Mouse (Mus musculus) neural tube, embryonic 15.5 days (tissue): ENCODE results near the gene Rnd2. TPM values are rescaled to one million over a fixed set of nuclear protein-coding genes. Genes with fewer than 3 reads are reported as not detected.
"Not testable (repeated sequence)": the region's sequence is repeated elsewhere in the genome, so short reads cannot be mapped to it uniquely, and the experiment has no call there.

Experiments
- ATAC-seq: fragments of 200-750 bp; cut with Nextera tagmentation; 2 replicates; pipeline ENCODE4 v1.8.0; 2017; ENCODE audit warnings: mild to moderate bottlenecking, moderate TSS enrichment, moderate library complexity; ENCODE audit not compliant: low FRiP score
- H3K27ac ChIP-seq: fragments of 300-500 bp; sonication (generic); replicated peaks from 2 replicates; pipeline ENCODE4 v1.5.1; 2015; ENCODE audit warnings: mild to moderate bottlenecking, inconsistent platforms
- H3K27me3 ChIP-seq: fragments of 300-500 bp; sonication (generic); replicated peaks from 2 replicates; pipeline ENCODE4 v1.6.1; 2015; ENCODE audit warnings: inconsistent platforms
- H3K36me3 ChIP-seq: fragments of 300-500 bp; sonication (generic); 2 replicates; pipeline ENCODE4 v1.6.1; 2015; ENCODE audit warnings: inconsistent platforms
- H3K4me1 ChIP-seq: fragments of 300-500 bp; sonication (generic); 2 replicates; pipeline ENCODE4 v1.6.1; 2015; ENCODE audit warnings: inconsistent platforms
- H3K4me2 ChIP-seq: fragments of 300-500 bp; sonication (generic); 2 replicates; pipeline ENCODE4 v1.6.1; 2015; ENCODE audit warnings: inconsistent platforms, mild to moderate bottlenecking, moderate library complexity
- H3K4me3 ChIP-seq: fragments of 300-500 bp; sonication (generic); replicated peaks from 2 replicates; pipeline ENCODE4 v1.5.1; 2015; ENCODE audit warnings: mild to moderate bottlenecking, inconsistent platforms
- H3K9ac ChIP-seq: fragments of 300-500 bp; sonication (generic); replicated peaks from 2 replicates; pipeline ENCODE4 v1.6.1; 2015; ENCODE audit warnings: mild to moderate bottlenecking, inconsistent platforms
- H3K9me3 ChIP-seq: fragments of 300-500 bp; sonication (generic); replicated peaks from 2 replicates; pipeline ENCODE4 v1.6.1; 2016; ENCODE audit warnings: inconsistent platforms
- WGBS: fragments of 180-500 bp; shearing (Covaris S2); methylation state at CpG from one replicate; pipeline ENCODE4 v1.1.7; 2015; ENCODE audit warnings: mixed read lengths; 5-methylcytosine and 5-hydroxymethylcytosine counted together
- polyA plus RNA-seq: library from polyadenylated mRNA; unstranded; fragments of >200 nt; fragmentation: Nextera tagmentation; extraction: Ambion mirVana; gene quantifications from 2 replicates; pipeline ENCODE4 v1.2.1, GENCODE M21; 2015

Rnd2 gene
- polyA plus RNA-seq, 1 experiment from 2014 or later: 71.7 TPM

DNA sequence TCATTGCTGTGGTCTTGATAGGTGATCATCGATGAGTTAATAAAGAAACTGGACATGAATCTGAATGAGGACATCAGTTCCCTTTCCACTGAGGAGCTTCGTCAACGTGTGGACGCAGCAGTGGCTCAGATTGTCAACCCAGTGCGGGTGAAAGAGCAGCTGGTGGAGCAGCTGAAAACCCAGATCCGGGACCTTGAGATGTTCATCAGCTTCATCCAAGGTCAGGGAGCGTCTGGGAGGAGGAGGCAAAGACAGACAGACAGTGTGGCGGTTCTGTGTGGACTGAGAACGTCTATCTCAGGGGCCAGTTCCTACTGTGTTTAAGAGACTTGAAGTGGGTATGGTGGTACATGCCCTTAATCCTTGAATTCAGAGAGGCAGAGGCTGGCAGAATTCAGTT is 33.5 kb upstream of the Rnd2 start:
- no peak overlapping the region for H3K9ac ChIP-seq
- peaks cover 13% of the 10 kb centered on the region for H3K4me1 ChIP-seq
- H3K4me3 ChIP-seq: no peak overlapping the region
- no peak for ATAC-seq
- H3K4me2 ChIP-seq: no peak overlapping the region
- no peak overlapping the region for H3K27ac ChIP-seq
- 96% methylated on average over 9 of the region's 9 CpGs for WGBS
- H3K9me3 ChIP-seq: no peaks in the 10 kb centered on the region
- peaks cover 66% of the 10 kb centered on the region for H3K36me3 ChIP-seq
- H3K27me3 ChIP-seq: no peaks in the 10 kb centered on the region

DNA sequence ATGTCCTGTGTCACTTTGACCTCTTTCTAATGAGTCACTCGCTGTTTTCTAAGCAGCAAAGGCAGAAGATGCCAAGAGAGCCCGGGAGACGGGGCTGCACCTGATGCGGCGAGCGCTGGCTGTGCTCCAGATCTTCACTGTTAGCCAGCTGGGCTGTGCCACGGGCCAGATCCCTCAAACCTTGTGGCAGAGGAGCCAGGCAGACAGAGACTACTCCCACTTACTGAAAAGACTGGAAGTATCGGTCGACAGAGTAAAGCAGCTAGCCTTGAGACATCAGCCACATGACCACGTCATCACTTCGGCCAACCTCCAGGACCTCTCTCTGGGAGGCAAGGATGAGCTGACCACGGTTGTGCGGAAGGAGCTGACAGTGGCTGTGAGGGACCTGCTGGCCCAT is 31.4 kb upstream of the Rnd2 start:
- Histone ChIP-seq H3K27me3 (no peaks in the 10 kb centered on the region), H3K4me3 (no peak overlapping the region), H3K36me3 (peaks cover 66% of the 10 kb centered on the region), H3K9me3 (no peaks in the 10 kb centered on the region), H3K4me1 (no peaks in the 10 kb centered on the region), H3K9ac (no peak overlapping the region), H3K27ac (no peak overlapping the region), H3K4me2 (no peak overlapping the region)
- ATAC-seq: no peak
- 81% methylated on average over 13 of the region's 13 CpGs for WGBS

DNA sequence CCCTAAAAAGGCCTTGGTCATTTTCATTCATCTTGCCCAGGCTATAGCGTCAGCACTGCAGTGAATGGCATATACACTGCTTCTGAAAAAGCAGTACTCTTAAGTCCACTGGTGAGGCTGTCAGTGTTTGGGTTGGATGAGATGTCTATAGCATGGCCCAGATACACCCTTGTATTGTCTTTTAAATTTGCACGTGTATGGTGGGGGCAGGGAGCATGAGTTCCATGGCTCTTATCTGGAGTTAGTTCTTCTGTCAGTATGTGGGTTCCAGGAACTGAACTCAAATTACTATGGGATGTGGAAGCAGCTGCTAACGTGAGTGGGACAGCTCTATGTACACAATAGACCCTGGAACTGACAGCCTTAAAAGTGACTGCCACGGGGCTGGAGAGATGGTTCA is 29.0 kb upstream of the Rnd2 start:
- no peak for ATAC-seq
- Histone ChIP-seq H3K27ac (no peak overlapping the region), H3K4me3 (no peak overlapping the region), H3K9me3 (no peaks in the 10 kb centered on the region), H3K36me3 (peaks cover 48% of the 10 kb centered on the region), H3K27me3 (no peaks in the 10 kb centered on the region), H3K4me1 (no peaks in the 10 kb centered on the region), H3K4me2 (no peak overlapping the region), H3K9ac (no peak overlapping the region)
- WGBS: 90% methylated on average over 4 of the region's 4 CpGs

DNA sequence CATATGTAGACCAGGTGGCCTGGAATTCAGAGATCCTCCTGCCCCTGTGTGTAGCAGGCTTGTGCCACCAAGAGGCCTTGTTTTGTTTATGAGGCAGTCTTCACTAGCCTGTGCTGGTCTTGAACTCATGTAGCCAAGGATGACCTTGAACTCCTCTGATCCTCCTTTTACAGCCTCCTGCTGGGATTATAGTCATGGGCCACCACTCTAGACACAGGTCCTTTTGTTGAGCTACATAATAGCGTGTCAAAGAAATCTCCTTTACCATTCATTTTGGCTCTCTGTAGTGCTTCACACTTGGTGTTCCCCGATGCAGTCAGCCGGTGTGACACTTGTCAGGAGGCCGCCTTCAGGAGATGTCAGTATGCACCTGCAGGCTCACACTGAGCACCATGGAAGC is 27.9 kb upstream of the Rnd2 start:
- Histone ChIP-seq H3K9ac (no peak overlapping the region), H3K36me3 (peaks cover 38% of the 10 kb centered on the region), H3K27me3 (no peaks in the 10 kb centered on the region), H3K4me2 (no peak overlapping the region), H3K4me3 (no peak overlapping the region), H3K4me1 (no peaks in the 10 kb centered on the region), H3K9me3 (no peaks in the 10 kb centered on the region), H3K27ac (no peak overlapping the region)
- WGBS: 35% methylated on average over 4 of the region's 4 CpGs
- ATAC-seq: no peak

DNA sequence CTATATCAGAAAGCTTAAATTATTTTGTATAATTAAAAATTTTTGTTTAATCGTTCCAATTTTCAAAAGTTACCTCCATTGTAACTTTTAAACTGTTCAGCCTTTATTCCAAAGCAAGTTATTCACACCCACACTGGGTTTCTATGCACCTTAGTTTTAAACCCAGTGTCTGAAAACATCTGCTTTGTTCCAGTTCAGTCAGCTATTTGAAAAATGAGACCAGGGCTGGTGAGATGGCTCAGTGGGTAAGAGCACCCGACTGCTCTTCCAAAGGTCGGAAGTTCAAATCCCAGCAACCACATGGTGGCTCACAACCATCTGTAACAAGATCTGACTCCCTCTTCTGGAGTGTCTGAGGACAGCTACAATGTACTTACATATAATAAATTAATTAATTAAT is 26.8 kb upstream of the Rnd2 start:
- not testable (repeated sequence) for H3K4me3 ChIP-seq, H3K9me3 ChIP-seq, H3K27me3 ChIP-seq, H3K27ac ChIP-seq, H3K4me1 ChIP-seq, H3K4me2 ChIP-seq, H3K9ac ChIP-seq, ATAC-seq
- peaks cover 31% of the 10 kb centered on the region for H3K36me3 ChIP-seq
- WGBS: 53% methylated on average over 3 of the region's 3 CpGs

DNA sequence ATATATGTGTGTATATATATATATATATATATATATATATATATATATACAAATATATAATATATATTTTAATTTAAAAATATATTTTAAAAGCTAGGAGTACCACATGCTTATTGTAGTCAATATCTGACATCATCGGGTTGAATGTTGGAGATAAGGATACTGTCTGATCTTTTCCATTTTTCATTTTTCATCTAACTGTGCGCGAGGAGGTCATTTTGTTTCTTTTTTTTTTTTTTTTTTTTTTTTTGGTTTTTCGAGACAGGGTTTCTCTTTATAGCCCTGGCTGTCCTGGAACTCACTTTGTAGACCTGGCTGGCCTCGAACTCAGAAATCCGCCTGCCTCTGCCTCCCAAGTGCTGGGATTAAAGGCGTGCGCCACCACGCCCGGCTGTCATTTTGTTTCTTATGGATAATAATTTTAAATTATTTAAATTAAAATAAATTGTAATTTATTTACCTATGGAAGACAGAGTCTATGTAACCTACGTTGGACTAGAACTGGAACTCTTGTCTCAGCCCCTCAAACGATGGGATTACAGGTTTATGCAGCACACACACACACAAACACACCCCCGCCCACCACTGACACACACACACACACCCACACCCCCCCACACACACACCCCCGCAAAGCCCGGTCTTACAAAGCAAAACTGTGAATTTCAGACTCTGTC is 23.2 kb upstream of the Rnd2 start:
- not testable (repeated sequence) for H3K9ac ChIP-seq, H3K27me3 ChIP-seq, ATAC-seq, H3K9me3 ChIP-seq
- Histone ChIP-seq H3K4me2 (peak overlapping the region; percentile 89), H3K4me3 (peak overlapping the region; percentile 27), H3K36me3 (peaks cover 21% of the 10 kb centered on the region), H3K4me1 (peaks cover 22% of the 10 kb centered on the region), H3K27ac (0 out of 2 replicates have a peak overlapping the region, but pooled peaks have one; percentile 23)
- WGBS: 41% methylated on average over 15 of the region's 15 CpGs

DNA sequence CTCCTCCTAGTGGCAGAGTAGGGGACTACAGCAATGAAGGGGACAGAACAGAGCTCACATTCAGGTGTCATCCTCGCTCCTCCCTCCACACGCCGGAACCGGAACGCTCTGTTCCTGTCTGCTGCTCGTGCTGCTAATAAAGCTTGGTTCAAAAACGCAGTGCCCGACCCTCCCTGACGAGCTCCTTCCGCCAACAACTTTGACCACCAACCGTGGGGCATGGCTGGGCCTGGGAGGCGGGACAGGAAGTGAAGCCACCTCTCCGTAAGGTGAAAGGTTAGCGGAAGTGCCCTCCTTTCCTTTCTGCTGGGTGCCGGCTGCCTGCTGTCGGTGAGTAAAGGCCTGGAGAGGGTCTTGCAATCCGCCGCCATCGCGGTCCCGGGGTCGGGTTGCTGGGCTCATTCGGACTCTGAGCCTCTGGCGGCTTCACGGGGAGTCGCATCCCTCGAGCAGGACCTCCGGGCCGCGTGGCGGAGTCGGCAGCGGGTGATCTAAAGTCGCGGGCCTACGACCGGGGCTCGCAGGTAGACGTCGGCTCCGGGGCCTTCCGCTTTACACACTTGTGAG is 22.6 kb upstream of the Rnd2 start, which contains the start of gene Rpl27:
Gene Rpl27 (plus strand): TSS at position 172 of the 567 bp plus-strand sequence.
- Histone ChIP-seq H3K9me3 (no peaks in the 10 kb centered on the region), H3K36me3 (peaks cover 21% of the 10 kb centered on the region), H3K27ac (peak within 1 kb of the TSS; percentile 92), H3K4me3 (peak within 1 kb of the TSS; percentile 64), H3K4me1 (peaks cover 22% of the 10 kb centered on the region), H3K4me2 (peak within 1 kb of the TSS; percentile 89), H3K27me3 (no peaks in the 10 kb centered on the region), H3K9ac (peak within 1 kb of the TSS; percentile 83)
- peak; percentile 98 for ATAC-seq
- under 1% methylated on average over 42 of the region's 42 CpGs for WGBS

DNA sequence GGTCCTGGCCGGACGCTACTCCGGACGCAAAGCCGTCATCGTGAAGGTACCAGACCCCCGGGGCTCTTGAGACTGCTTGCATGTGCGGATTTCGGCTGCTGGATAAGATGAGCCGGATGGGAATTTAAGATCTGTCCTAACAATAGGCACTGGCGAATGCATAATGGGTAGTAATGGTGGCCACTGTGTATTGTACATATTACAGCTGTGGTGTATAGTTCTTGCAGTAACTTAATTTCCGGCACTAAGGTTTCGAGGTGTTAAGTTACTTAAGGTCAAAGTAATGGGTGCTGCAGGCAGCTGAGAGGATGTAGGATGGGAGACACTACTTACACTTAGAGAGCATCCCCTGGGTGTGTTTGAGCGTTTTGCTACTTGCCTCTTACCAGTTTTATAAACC is 22.0 kb upstream of the Rnd2 start:
- under 1% methylated on average over 14 of the region's 14 CpGs for WGBS
- no peak for ATAC-seq
- no peaks in the 10 kb centered on the region for H3K9me3 ChIP-seq
- peak overlapping the region; percentile 64 for H3K4me3 ChIP-seq
- peak overlapping the region; percentile 92 for H3K27ac ChIP-seq
- H3K27me3 ChIP-seq: no peaks in the 10 kb centered on the region
- H3K4me1 ChIP-seq: peaks cover 22% of the 10 kb centered on the region
- H3K9ac ChIP-seq: peak overlapping the region; percentile 83
- peaks cover 21% of the 10 kb centered on the region for H3K36me3 ChIP-seq
- peak overlapping the region; percentile 89 for H3K4me2 ChIP-seq

DNA sequence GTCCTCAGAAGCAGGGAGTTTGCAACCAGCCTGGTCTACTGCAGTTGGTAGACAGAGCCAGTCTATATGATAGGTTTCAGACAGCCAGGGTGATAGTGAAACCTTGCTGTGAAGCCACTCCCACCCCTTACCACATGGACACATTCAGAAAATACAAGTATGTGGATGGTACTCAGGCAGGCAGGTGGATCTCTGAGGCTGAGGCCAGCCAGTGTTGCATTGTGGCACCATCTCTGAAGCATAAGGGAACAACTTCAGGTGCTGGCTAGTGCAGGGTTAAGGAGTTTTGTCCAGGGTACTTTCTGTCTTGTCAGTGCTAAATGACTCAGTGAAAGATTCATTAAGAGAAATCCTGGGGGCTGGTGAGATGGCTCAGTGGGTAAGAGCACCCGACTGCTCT is 18.5 kb upstream of the Rnd2 start:
- Histone ChIP-seq H3K4me1 (peaks cover 22% of the 10 kb centered on the region), H3K36me3 (peaks cover 21% of the 10 kb centered on the region), H3K4me2 (no peak overlapping the region), H3K9me3 (no peaks in the 10 kb centered on the region), H3K4me3 (no peak overlapping the region), H3K27ac (no peak overlapping the region), H3K9ac (no peak overlapping the region), H3K27me3 (no peaks in the 10 kb centered on the region)
- no peak for ATAC-seq
- WGBS: 70% methylated on average over 1 of the region's 1 CpGs

DNA sequence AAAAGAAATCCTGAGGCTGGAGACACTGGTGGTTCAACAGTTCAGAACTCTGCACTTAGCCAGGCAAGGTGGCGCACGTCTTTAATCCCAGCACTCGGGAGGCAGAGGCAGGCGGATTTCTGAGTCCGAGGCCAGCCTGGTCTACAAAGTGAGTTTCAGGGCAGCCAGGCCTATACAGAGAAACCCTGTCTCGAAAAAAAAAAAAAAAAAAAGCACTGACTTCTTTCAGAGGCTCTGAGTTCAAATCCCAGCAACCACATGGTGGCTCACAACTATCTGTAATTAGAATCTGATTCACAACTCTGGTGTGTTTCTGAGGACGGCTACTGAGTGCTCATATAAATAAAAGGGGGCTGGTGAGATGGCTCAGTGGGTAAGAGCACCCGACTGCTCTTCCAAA is 17.9 kb upstream of the Rnd2 start:
- not testable (repeated sequence) for H3K4me3 ChIP-seq, H3K9ac ChIP-seq, H3K9me3 ChIP-seq, H3K27ac ChIP-seq, ATAC-seq, H3K4me2 ChIP-seq, H3K27me3 ChIP-seq
- 89% methylated on average over 8 of the region's 8 CpGs for WGBS
- peaks cover 22% of the 10 kb centered on the region for H3K4me1 ChIP-seq
- peaks cover 21% of the 10 kb centered on the region for H3K36me3 ChIP-seq

DNA sequence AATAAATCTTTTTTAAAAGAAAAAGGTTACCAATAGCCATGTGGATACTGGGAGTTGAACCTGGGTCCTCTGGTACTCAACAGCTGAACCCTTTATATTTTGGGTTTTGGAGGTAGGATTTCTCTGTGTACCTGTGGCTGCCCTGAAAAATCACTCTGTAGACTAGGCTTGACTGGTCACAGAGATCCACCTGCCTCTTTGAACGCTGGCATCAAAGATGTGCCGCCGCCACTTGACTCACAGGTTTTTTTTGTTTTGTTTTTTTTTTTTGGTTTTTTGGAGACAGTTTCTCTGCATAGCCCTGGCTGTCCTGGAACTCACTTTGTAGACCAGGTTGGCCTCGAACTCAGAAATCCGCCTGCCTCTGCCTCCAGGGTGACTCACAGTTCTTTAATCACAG is 17.0 kb upstream of the Rnd2 start:
- 88% methylated on average over 5 of the region's 5 CpGs for WGBS
- Histone ChIP-seq H3K27ac (no peak overlapping the region; the same call in 1 of the 2 replicates), H3K4me2 (no peak overlapping the region), H3K4me3 (no peak overlapping the region), H3K9ac (no peak overlapping the region), H3K9me3 (no peaks in the 10 kb centered on the region), H3K27me3 (no peaks in the 10 kb centered on the region), H3K4me1 (peaks cover 22% of the 10 kb centered on the region), H3K36me3 (peaks cover 21% of the 10 kb centered on the region)
- ATAC-seq: no peak

DNA sequence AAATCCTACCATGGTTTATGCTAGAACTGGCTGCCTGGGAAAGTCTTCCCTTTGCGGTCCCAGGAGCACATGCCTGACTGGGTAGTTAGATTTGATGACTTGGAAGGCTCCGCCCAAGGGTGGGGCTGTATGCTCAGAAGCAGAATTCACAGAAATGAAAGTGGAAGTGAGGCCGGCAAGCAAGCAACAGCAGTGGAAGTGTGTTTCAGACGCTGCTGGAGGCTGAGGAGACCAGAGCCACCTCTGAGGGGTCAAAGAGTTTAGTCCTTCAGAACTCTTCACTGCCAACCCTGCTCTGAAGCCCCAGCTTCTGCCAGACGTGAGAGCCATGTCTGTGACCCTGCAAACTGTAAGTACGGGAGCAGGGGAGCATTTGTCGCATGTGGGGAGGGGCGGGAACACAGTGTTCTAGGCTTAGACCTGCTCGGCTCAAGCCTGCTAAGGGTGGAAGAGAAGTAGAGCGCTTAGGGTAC is 16.5 kb upstream of the Rnd2 start, which contains the start of gene Ifi35:
Gene Ifi35 (plus strand): TSS at position 134 of the 473 bp plus-strand sequence.
- Histone ChIP-seq H3K27ac (no peak within 1 kb of the TSS; the same call in 1 of the 2 replicates), H3K36me3 (peaks cover 21% of the 10 kb centered on the region), H3K4me2 (peak within 1 kb of the TSS; percentile 25), H3K4me3 (peak within 1 kb of the TSS; percentile 25), H3K4me1 (peaks cover 17% of the 10 kb centered on the region), H3K9ac (no peak within 1 kb of the TSS), H3K9me3 (no peaks in the 10 kb centered on the region), H3K27me3 (no peaks in the 10 kb centered on the region)
- ATAC-seq: no peak
- 38% methylated on average over 10 of the region's 10 CpGs for WGBS
